Mouse (Mus musculus): ENCODE measurements at regions not wholly inside any gene's neighbourhood (a gene's known extent, or its start where the extent isn't known, plus 50 kb on each side); places are given as distances from the start of the nearest gene placed in this dataset.
"Not testable (repeated sequence)": the region's sequence is repeated elsewhere in the genome, so short reads cannot be mapped to it uniquely, and the experiment has no call there.

- no peak for TF ChIP-seq CTCF (IDR thresholded peaks at IDR 0.05; ENCODE audit: extremely low read depth, insufficient read length, insufficient replicate concordance, low read depth, low read length)
- Histone ChIP-seq H3K27me3 (ENCODE audit: control insufficient read depth, insufficient read depth, low read length) (no peaks in the 10 kb centered on the region), H3K27ac (ENCODE audit: insufficient read depth, low read depth, low read length) (no peak overlapping the region), H3K36me3 (ENCODE audit: control insufficient read depth, insufficient read depth, low read length) (no peaks in the 10 kb centered on the region), H3K4me3 (ENCODE audit: low read depth, low read length) (no peak overlapping the region), H3K4me1 (ENCODE audit: control insufficient read depth, insufficient read depth, insufficient read length, low read length) (no peaks in the 10 kb centered on the region)
- WGBS = 70% methylated on average over 1 of the region's 1 CpGs
Measured at GRCm38 (mm10) chr2:133791031-133791430, 239.1 kb downstream of the Bmp2 start.

- Histone ChIP-seq H3K27ac (ENCODE audit: insufficient read depth, low read depth, low read length) (no peak overlapping the region), H3K36me3 (ENCODE audit: control insufficient read depth, insufficient read depth, low read length) (no peaks in the 10 kb centered on the region), H3K27me3 (ENCODE audit: control insufficient read depth, insufficient read depth, low read length) (no peaks in the 10 kb centered on the region), H3K4me1 (ENCODE audit: control insufficient read depth, insufficient read depth, insufficient read length, low read length) (no peaks in the 10 kb centered on the region), H3K4me3 (ENCODE audit: low read depth, low read length) (no peak overlapping the region)
- no peak for TF ChIP-seq POLR2A (IDR thresholded peaks at IDR 0.05; ENCODE audit: low read depth, low read length)
- no peak for TF ChIP-seq CTCF (IDR thresholded peaks at IDR 0.05; ENCODE audit: extremely low read depth, insufficient read length, insufficient replicate concordance, low read depth, low read length)
- 16% methylated on average over 2 of the region's 2 CpGs for WGBS
Measured at GRCm38 (mm10) chr2:133793293-133793692, 241.3 kb downstream of the Bmp2 start.

- 44% methylated on average over 3 of the region's 3 CpGs for WGBS
- TF ChIP-seq CTCF (IDR thresholded peaks at IDR 0.05; ENCODE audit: extremely low read depth, insufficient read length, insufficient replicate concordance, low read depth, low read length) (no peak), POLR2A (IDR thresholded peaks at IDR 0.05; ENCODE audit: low read depth, low read length) (no peak)
- no peaks in the 10 kb centered on the region for H3K36me3 ChIP-seq (ENCODE audit: control insufficient read depth, insufficient read depth, low read length)
- no peaks in the 10 kb centered on the region for H3K27me3 ChIP-seq (ENCODE audit: control insufficient read depth, insufficient read depth, low read length)
- no peaks in the 10 kb centered on the region for H3K4me1 ChIP-seq (ENCODE audit: control insufficient read depth, insufficient read depth, insufficient read length, low read length)
- no peak overlapping the region for H3K4me3 ChIP-seq (ENCODE audit: low read depth, low read length)
- no peak overlapping the region for H3K27ac ChIP-seq (ENCODE audit: insufficient read depth, low read depth, low read length)
Measured at GRCm38 (mm10) chr2:133802666-133803065, 250.7 kb downstream of the Bmp2 start.

- Histone ChIP-seq H3K4me1 (ENCODE audit: control insufficient read depth, insufficient read depth, insufficient read length, low read length) (no peaks in the 10 kb centered on the region), H3K27ac (ENCODE audit: insufficient read depth, low read depth, low read length) (no peak overlapping the region), H3K27me3 (ENCODE audit: control insufficient read depth, insufficient read depth, low read length) (no peaks in the 10 kb centered on the region), H3K4me3 (ENCODE audit: low read depth, low read length) (no peak overlapping the region), H3K36me3 (ENCODE audit: control insufficient read depth, insufficient read depth, low read length) (no peaks in the 10 kb centered on the region)
- 65% methylated on average over 4 of the region's 4 CpGs for WGBS
- TF ChIP-seq POLR2A (IDR thresholded peaks at IDR 0.05; ENCODE audit: low read depth, low read length) (no peak), CTCF (IDR thresholded peaks at IDR 0.05; ENCODE audit: extremely low read depth, insufficient read length, insufficient replicate concordance, low read depth, low read length) (no peak)
Measured at GRCm38 (mm10) chr2:133821418-133821817, 269.5 kb downstream of the Bmp2 start.

GRCm38 (mm10) chr2:133829406-133829805 lies 277.4 kb downstream of the Bmp2 start:
- WGBS = 90% methylated on average over 1 of the region's 1 CpGs
- Histone ChIP-seq H3K4me1 (ENCODE audit: control insufficient read depth, insufficient read depth, insufficient read length, low read length) (no peaks in the 10 kb centered on the region), H3K27ac (ENCODE audit: insufficient read depth, low read depth, low read length) (no peak overlapping the region), H3K36me3 (ENCODE audit: control insufficient read depth, insufficient read depth, low read length) (no peaks in the 10 kb centered on the region), H3K4me3 (ENCODE audit: low read depth, low read length) (no peak overlapping the region), H3K27me3 (ENCODE audit: control insufficient read depth, insufficient read depth, low read length) (no peaks in the 10 kb centered on the region)
- no peak for TF ChIP-seq CTCF (IDR thresholded peaks at IDR 0.05; ENCODE audit: extremely low read depth, insufficient read length, insufficient replicate concordance, low read depth, low read length)

- TF ChIP-seq CTCF (IDR thresholded peaks at IDR 0.05; ENCODE audit: extremely low read depth, insufficient read length, insufficient replicate concordance, low read depth, low read length) (no peak), POLR2A (IDR thresholded peaks at IDR 0.05; ENCODE audit: low read depth, low read length) (no peak)
- H3K27ac ChIP-seq (ENCODE audit: insufficient read depth, low read depth, low read length) = no peak overlapping the region
- no peaks in the 10 kb centered on the region for H3K36me3 ChIP-seq (ENCODE audit: control insufficient read depth, insufficient read depth, low read length)
- H3K27me3 ChIP-seq (ENCODE audit: control insufficient read depth, insufficient read depth, low read length) = no peaks in the 10 kb centered on the region
- H3K4me1 ChIP-seq (ENCODE audit: control insufficient read depth, insufficient read depth, insufficient read length, low read length) = no peaks in the 10 kb centered on the region
- no peak overlapping the region for H3K4me3 ChIP-seq (ENCODE audit: low read depth, low read length)
Measured at GRCm38 (mm10) chr2:133850485-133850884, 298.5 kb downstream of the Bmp2 start.

GRCm38 (mm10) chr2:133874982-133875381 lies 323.0 kb downstream of the Bmp2 start:
- H3K27me3 ChIP-seq (ENCODE audit: control insufficient read depth, insufficient read depth, low read length); H3K27ac ChIP-seq (ENCODE audit: insufficient read depth, low read depth, low read length); H3K4me1 ChIP-seq (ENCODE audit: control insufficient read depth, insufficient read depth, insufficient read length, low read length); H3K4me3 ChIP-seq (ENCODE audit: low read depth, low read length); H3K36me3 ChIP-seq (ENCODE audit: control insufficient read depth, insufficient read depth, low read length): not testable (repeated sequence)
- WGBS = 74% methylated on average over 8 of the region's 8 CpGs

- H3K4me1 ChIP-seq (ENCODE audit: control insufficient read depth, insufficient read depth, insufficient read length, low read length) = no peaks in the 10 kb centered on the region
- no peak overlapping the region for H3K4me3 ChIP-seq (ENCODE audit: low read depth, low read length)
- no peaks in the 10 kb centered on the region for H3K27me3 ChIP-seq (ENCODE audit: control insufficient read depth, insufficient read depth, low read length)
- no peaks in the 10 kb centered on the region for H3K36me3 ChIP-seq (ENCODE audit: control insufficient read depth, insufficient read depth, low read length)
- H3K27ac ChIP-seq (ENCODE audit: insufficient read depth, low read depth, low read length) = no peak overlapping the region
- TF ChIP-seq CTCF (IDR thresholded peaks at IDR 0.05; ENCODE audit: extremely low read depth, insufficient read length, insufficient replicate concordance, low read depth, low read length) (no peak), POLR2A (IDR thresholded peaks at IDR 0.05; ENCODE audit: low read depth, low read length) (no peak)
Measured at GRCm38 (mm10) chr2:133883682-133884081, 331.7 kb downstream of the Bmp2 start.
